Mouse (Mus musculus) spleen, postnatal 14 days (tissue): ENCODE data around the gene Rell1.

ENCODE experiments used
- DNase-seq, 2 experiments: peaks; one replicate each; pipeline ENCODE4 v3.0.0; 2021 to 2022; ENCODE audit warnings: low spot score in 2 of 2

Gene Rell1

GRCm38 (mm10) chr5:63952039-63952438 lies 16.7 kb downstream of the Rell1 start:
- no peak for DNase-seq

- no peak for DNase-seq
These were observed 17.2 kb downstream of the Rell1 start for GRCm38 (mm10) chr5:63951421-63951911.

GRCm38 (mm10) chr5:63949195-63949594 lies 19.5 kb downstream of the Rell1 start:
- DNase-seq = no peak

GRCm38 (mm10) chr5:63947526-63947925 lies 21.2 kb downstream of the Rell1 start:
- no peak for DNase-seq

GRCm38 (mm10) chr5:63943291-63943690 lies 25.4 kb downstream of the Rell1 start:
- DNase-seq = no peak

GRCm38 (mm10) chr5:63941891-63942290 lies 26.8 kb downstream of the Rell1 start:
- DNase-seq = no peak

- peak in 1 of 2 experiments; percentile 28 for DNase-seq
These were observed 30.1 kb downstream of the Rell1 start for GRCm38 (mm10) chr5:63938575-63938974.

- DNase-seq = no peak
These were observed 32.0 kb downstream of the Rell1 start for GRCm38 (mm10) chr5:63936740-63937139.

GRCm38 (mm10) chr5:63935581-63935980 lies 33.1 kb downstream of the Rell1 start:
- DNase-seq = no peak

- no peak for DNase-seq
These were observed 35.9 kb downstream of the Rell1 start for GRCm38 (mm10) chr5:63932829-63933228.

- no peak for DNase-seq
These were observed 37.8 kb downstream of the Rell1 start for GRCm38 (mm10) chr5:63930824-63931358.

GRCm38 (mm10) chr5:63925035-63925628 lies 43.6 kb downstream of the Rell1 start:
- no peak for DNase-seq

- no peak for DNase-seq
These were observed 45.2 kb downstream of the Rell1 start for GRCm38 (mm10) chr5:63923305-63924025.

GRCm38 (mm10) chr5:63918201-63918600 lies 50.5 kb downstream of the Rell1 start:
- DNase-seq = no peak

- DNase-seq = no peak
These were observed 52.1 kb downstream of the Rell1 start for GRCm38 (mm10) chr5:63916457-63917139.

- no peak for DNase-seq
These were observed 53.8 kb downstream of the Rell1 start for GRCm38 (mm10) chr5:63914896-63915295.

GRCm38 (mm10) chr5:63910171-63910960 lies 58.3 kb downstream of the Rell1 start:
- DNase-seq = no peak

GRCm38 (mm10) chr5:63907513-63907912 lies 61.2 kb downstream of the Rell1 start:
- DNase-seq = no peak

- DNase-seq = peak; percentile 52 to 75
These were observed 62.3 kb downstream of the Rell1 start for GRCm38 (mm10) chr5:63906149-63907093.

- no peak for DNase-seq
These were observed 65.4 kb downstream of the Rell1 start for GRCm38 (mm10) chr5:63903329-63903728.

GRCm38 (mm10) chr5:63897820-63898110 lies 70.9 kb downstream of the Rell1 start:
- DNase-seq = no peak
